Mouse (Mus musculus) lung, postnatal 0 days (tissue): Measurements from ENCODE around the gene Bpnt1.

ENCODE experiments used
- CTCF ChIP-seq: IDR thresholded peaks from 2 replicates; pipeline ENCODE4 v1.5.1; 2016; ENCODE audit warnings: antibody characterized with exemption, mild to moderate bottlenecking
- EP300 ChIP-seq: IDR thresholded peaks from 2 replicates; pipeline ENCODE4 v1.6.1; 2016; ENCODE audit warnings: antibody characterized with exemption, mild to moderate bottlenecking, control low read depth

DNA sequence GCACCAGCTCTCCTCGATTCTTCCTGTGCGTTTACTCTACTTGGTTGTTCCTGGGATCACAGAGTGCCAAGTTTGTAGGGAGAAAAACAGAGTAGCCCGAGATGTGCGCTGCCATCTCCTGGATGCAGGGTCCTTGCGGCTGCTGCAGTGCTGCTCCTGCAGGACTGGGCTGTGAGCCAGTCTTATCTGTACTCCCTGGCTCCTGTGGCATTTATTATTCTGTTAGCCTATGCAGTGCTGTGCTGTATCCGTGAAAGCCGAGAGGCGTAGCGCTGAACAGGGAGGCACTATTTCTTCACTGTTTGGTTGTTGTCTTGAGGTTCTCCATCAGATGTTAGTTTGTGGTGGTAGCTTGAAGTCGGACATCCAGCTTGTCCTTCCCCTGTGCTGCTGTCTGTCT, 74.0 kb downstream of the Bpnt1 start:
- no peak for TF ChIP-seq CTCF
- no peak for TF ChIP-seq EP300
